In the genomic region with DNA sequence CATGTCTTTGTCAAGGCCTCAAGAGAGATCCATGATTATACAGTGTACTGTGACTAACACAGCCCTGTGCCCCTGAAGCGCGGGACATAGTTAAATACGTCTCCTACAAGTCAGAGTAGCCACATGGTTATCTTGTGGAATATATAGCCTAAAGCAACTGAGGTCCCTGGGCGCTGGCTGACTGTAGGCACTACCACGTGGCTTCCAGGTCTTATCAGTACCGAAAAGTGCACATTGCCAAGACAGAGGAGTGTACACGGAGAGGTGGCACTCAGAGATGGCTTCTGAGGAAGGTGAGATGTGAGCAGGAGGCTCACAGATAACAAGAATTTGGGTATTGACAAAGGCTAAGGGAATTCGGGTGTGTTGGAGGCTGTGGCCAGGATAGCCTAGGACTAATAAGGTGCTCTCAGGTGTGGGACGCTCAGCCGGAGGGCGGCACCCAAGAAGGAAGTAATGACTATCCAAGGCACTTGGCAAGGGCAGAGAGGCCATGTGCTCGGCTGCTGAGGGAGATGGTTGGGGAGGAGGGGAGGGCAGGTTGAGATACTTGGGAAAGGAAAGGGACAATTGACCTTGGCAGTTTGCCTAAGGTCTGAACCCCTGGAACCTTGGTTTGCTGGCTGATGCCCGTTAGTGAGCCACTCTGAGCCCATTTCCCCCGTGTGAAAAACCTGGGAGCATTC, we compare ENCODE assay signal across 9 mouse cellular contexts. TPM values are rescaled to one million over a fixed set of nuclear protein-coding genes. Genes with fewer than 3 reads are reported as not detected.
DNase-seq lines count a peak whose midpoint lies in the region; ATAC-seq and TF ChIP-seq lines count a peak whose summit lies in the region.
"Had no signal": no experiment of that assay in that cellular context is flagged by ENCODE, and none has a peak within 500 bp of the region (broad histone marks: within the 10 kb centered on the region; RNA-seq: fewer than 3 reads in every experiment).

No protein-coding gene starts in this region.

- no peaks in the 10 kb centered on the region for H3K79me2 ChIP-seq in MEL (ENCODE audit: control insufficient read depth, insufficient read depth, low read length, poor library complexity)

- peaks cover 17 to 36% of the 10 kb centered on the region in 2 experiments; a peak in 3 of 4 replicates for H3K4me1 ChIP-seq in MEL (ENCODE audit: control insufficient read depth in 1 of 2, insufficient read depth in 2 of 2, low read length in 2 of 2)
- H3K4me1 ChIP-seq in hindbrain, embryonic 10.5 days (replicated peaks), result peaks cover 60% of the 10 kb centered on the region
- peaks cover 37% of the 10 kb centered on the region for H3K4me1 ChIP-seq in midbrain, embryonic 11.5 days (ENCODE audit: control insufficient read depth, insufficient read depth, low read length)

- H3K4me2 ChIP-seq in midbrain, embryonic 11.5 days, result 0 out of 2 replicates have a peak overlapping the region, but pooled peaks have one; percentile 13
- H3K4me2 ChIP-seq: embryonic facial prominence, embryonic 12.5 days had no signal

- no peak; the same call in 1 of the 2 replicates for ATAC-seq in midbrain, embryonic 11.5 days (ENCODE audit: low FRiP score)

- no peak overlapping the region for H3K4me3 ChIP-seq in MEL (ENCODE audit: control insufficient read depth in 1 of 2, insufficient read depth in 1 of 2, low read depth in 2 of 2, low read length in 2 of 2)
- no peak overlapping the region for H3K4me3 ChIP-seq in hindbrain, embryonic 10.5 days
- no peak overlapping the region for H3K4me3 ChIP-seq in midbrain, embryonic 11.5 days (ENCODE audit: low read depth, low read length)
- H3K4me3 ChIP-seq: embryonic facial prominence, embryonic 12.5 days had no signal

- TF ChIP-seq CTCF in MEL (IDR thresholded peaks at IDR 0.05 in 2 of 3, conservative IDR thresholded peaks at IDR 0.05 in 1 of 3; ENCODE audit: control insufficient read depth in 1 of 3, insufficient read depth in 1 of 3, low read depth in 2 of 3, low read length in 3 of 3, poor library complexity in 1 of 3, severe bottlenecking in 1 of 3), result no peak

- peak in 1 of 2 experiments; percentile 43; a peak in 3 of 4 replicates for TF ChIP-seq EP300 in MEL (IDR thresholded peaks at IDR 0.05; ENCODE audit: low read depth in 1 of 2, low read length in 2 of 2)

- peak; percentile 82 for DNase-seq in ES-CJ7 (ENCODE audit: low read depth, low spot score)
- peak; percentile 49 for DNase-seq in MEL (ENCODE audit: low read depth, low spot score)
- DNase-seq in hindbrain, embryonic 10.5 days (ENCODE audit: low spot score), result no peak
- DNase-seq in midbrain, embryonic 11.5 days (ENCODE audit: low spot score, missing footprints), result peak; percentile 89
- DNase-seq in urinary bladder, postnatal 10 days (ENCODE audit: low spot score), result no peak
- DNase-seq in testis, postnatal 10 days (ENCODE audit: low spot score), result no peak
- DNase-seq in frontal cortex, postnatal 25 days (ENCODE audit: low spot score in 2 of 2), result no peak

- 67% methylated on average over 14 of the region's 14 CpGs for WGBS in hindbrain, embryonic 10.5 days
- 69% methylated on average over 14 of the region's 14 CpGs for WGBS in midbrain, embryonic 11.5 days

- H3K9ac ChIP-seq in MEL (ENCODE audit: control insufficient read depth, low read depth, low read length, poor library complexity, severe bottlenecking), result no peak overlapping the region
- H3K9ac ChIP-seq in midbrain, embryonic 11.5 days (ENCODE audit: low read length), result peak overlapping the region; percentile 44
- H3K9ac ChIP-seq: embryonic facial prominence, embryonic 12.5 days had no signal

- no peaks in the 10 kb centered on the region for H3K9me3 ChIP-seq in MEL (replicated peaks; ENCODE audit: insufficient read depth, low read length)
- no peaks in the 10 kb centered on the region for H3K9me3 ChIP-seq in hindbrain, embryonic 10.5 days
- H3K9me3 ChIP-seq in midbrain, embryonic 11.5 days (ENCODE audit: control insufficient read depth, low read length), result no peaks in the 10 kb centered on the region
- H3K9me3 ChIP-seq: embryonic facial prominence, embryonic 12.5 days had no signal

- no peak overlapping the region for H3K27ac ChIP-seq in MEL (ENCODE audit: control insufficient read depth, low read depth, low read length)
- H3K27ac ChIP-seq in hindbrain, embryonic 10.5 days, result peak overlapping the region; percentile 97
- H3K27ac ChIP-seq in midbrain, embryonic 11.5 days (ENCODE audit: low read depth, low read length), result peak overlapping the region; percentile 99
- H3K27ac ChIP-seq: embryonic facial prominence, embryonic 12.5 days had no signal

- no peaks in the 10 kb centered on the region for H3K27me3 ChIP-seq in MEL (ENCODE audit: control insufficient read depth in 1 of 2, insufficient read depth in 2 of 2, low read length in 2 of 2)
- H3K27me3 ChIP-seq in hindbrain, embryonic 10.5 days (ENCODE audit: insufficient read depth, poor library complexity, severe bottlenecking), result no peaks in the 10 kb centered on the region
- no peaks in the 10 kb centered on the region for H3K27me3 ChIP-seq in midbrain, embryonic 11.5 days (ENCODE audit: control insufficient read depth, insufficient read depth, low read length)
- H3K27me3 ChIP-seq: embryonic facial prominence, embryonic 12.5 days had no signal

- TF ChIP-seq POLR2A in MEL (IDR thresholded peaks at IDR 0.05; ENCODE audit: control insufficient read depth in 1 of 2, insufficient read depth in 1 of 2, low read depth in 1 of 2, low read length in 2 of 2, poor library complexity in 1 of 2), result no peak

- no peak for TF ChIP-seq RAD21 in MEL (IDR thresholded peaks at IDR 0.05; ENCODE audit: low read depth, low read length)

- H3K36me3 ChIP-seq in MEL (ENCODE audit: control insufficient read depth in 1 of 2, insufficient read depth in 2 of 2, low read length in 2 of 2), result peaks cover 0 to 16% of the 10 kb centered on the region in 2 experiments; a peak in 2 of 4 replicates
- H3K36me3 ChIP-seq in hindbrain, embryonic 10.5 days, result no peaks in the 10 kb centered on the region
- no peaks in the 10 kb centered on the region for H3K36me3 ChIP-seq in midbrain, embryonic 11.5 days (ENCODE audit: control insufficient read depth, insufficient read depth, low read length)
- H3K36me3 ChIP-seq: embryonic facial prominence, embryonic 12.5 days had no signal

TF ChIP-seq in MEL, 35 proteins besides CTCF, POLR2A, EP300 and RAD21:
- TF ChIP-seq MAX (IDR thresholded peaks at IDR 0.05; ENCODE audit: low read length) (no peak), MEF2A (IDR thresholded peaks at IDR 0.05; ENCODE audit: extremely low read depth, insufficient replicate concordance, low read depth, low read length, poor library complexity, severe bottlenecking) (no peak), MYB (IDR thresholded peaks at IDR 0.05; ENCODE audit: low read depth, low read length) (no peak), MYC (IDR thresholded peaks at IDR 0.05; ENCODE audit: low read depth, low read length) (0 out of 2 replicates have a peak, but pooled peaks have one; percentile 18), TCF12 (IDR thresholded peaks at IDR 0.05; ENCODE audit: low read depth, low read length) (peak; percentile 30; the same call in 1 of the 2 replicates), JUND (IDR thresholded peaks at IDR 0.05; ENCODE audit: low read depth, low read length) (no peak), ELF1 (IDR thresholded peaks at IDR 0.05; ENCODE audit: low read depth, low read length) (no peak), USF1 (IDR thresholded peaks at IDR 0.05; ENCODE audit: low read depth, low read length) (no peak), TAL1 (IDR thresholded peaks at IDR 0.05; ENCODE audit: low read length) (peak; percentile 16), GATA1 (IDR thresholded peaks at IDR 0.05; ENCODE audit: low read depth, low read length) (peak; percentile 47; the same call in 1 of the 2 replicates), ZKSCAN1 (IDR thresholded peaks at IDR 0.05; ENCODE audit: low read depth, low read length) (no peak), MAZ (IDR thresholded peaks at IDR 0.05; ENCODE audit: low read depth, low read length) (no peak), RCOR1 (IDR thresholded peaks at IDR 0.05; ENCODE audit: low read depth, low read length) (no peak), SMC3 (IDR thresholded peaks at IDR 0.05; ENCODE audit: low read depth, low read length) (no peak), ZMIZ1 (IDR thresholded peaks at IDR 0.05; ENCODE audit: low read depth, low read length) (no peak), ETS1 (IDR thresholded peaks at IDR 0.05; ENCODE audit: low read depth, low read length) (0 out of 2 replicates have a peak, but pooled peaks have one; percentile 11), HCFC1 (IDR thresholded peaks at IDR 0.05; ENCODE audit: low read depth, low read length) (no peak), KAT2A (conservative IDR thresholded peaks at IDR 0.05; ENCODE audit: low read depth, low read length) (no peak), NELFE (IDR thresholded peaks at IDR 0.05; ENCODE audit: low read depth, low read length) (no peak), MXI1 (IDR thresholded peaks at IDR 0.05; ENCODE audit: low read depth, low read length) (no peak), ZC3H11A (IDR thresholded peaks at IDR 0.05; ENCODE audit: low read depth, low read length) (no peak), E2F4 (IDR thresholded peaks at IDR 0.05; ENCODE audit: borderline replicate concordance, low read depth, low read length) (no peak), NRF1 (IDR thresholded peaks at IDR 0.05; ENCODE audit: insufficient read depth, low read depth, low read length, poor library complexity, severe bottlenecking) (no peak)

RNA-seq across cellular contexts. Expression of gene Klf13, which starts 17.6 kb away (rescaled TPM):
- total RNA-seq in MEL (2012; rRNA removed), result 20.5 and 21.6 TPM in 2 replicates
- polyA plus RNA-seq in MEL (2012; ENCODE audit: insufficient read depth in 1 of 2, insufficient read length in 2 of 2, low read depth in 1 of 2, low replicate concordance in 2 of 2, missing spikeins in 1 of 2), result 100 to 1,000 TPM in 1 of 2 experiments, 10 to 100 TPM in 1; 26.9 to 118 TPM
- 31.7 and 33.4 TPM in 2 replicates for polyA plus RNA-seq in hindbrain, embryonic 10.5 days (2016; fragmentation: Nextera tagmentation; extraction: Ambion mirVana)
- polyA plus RNA-seq in midbrain, embryonic 11.5 days (2014; fragmentation: Nextera tagmentation; extraction: Ambion mirVana), result 31.5 and 32.0 TPM in 2 replicates

RNA-seq across cellular contexts. Expression of gene E030018B13Rik, which starts 39.6 kb away (rescaled TPM):
- total RNA-seq in MEL (2012; rRNA removed), result not detected in 2 replicates
- polyA plus RNA-seq in MEL (2012; ENCODE audit: insufficient read depth in 1 of 2, insufficient read length in 2 of 2, low read depth in 1 of 2, low replicate concordance in 2 of 2, missing spikeins in 1 of 2), result under 1 TPM in 1 of 2 experiments, not detected in 1; 0.07 TPM
- not detected in 2 replicates for polyA plus RNA-seq in hindbrain, embryonic 10.5 days (2016; fragmentation: Nextera tagmentation; extraction: Ambion mirVana)
- 0.14 TPM in 1 of 2 replicates, not detected in the other for polyA plus RNA-seq in midbrain, embryonic 11.5 days (2014; fragmentation: Nextera tagmentation; extraction: Ambion mirVana)
- polyA plus RNA-seq: embryonic facial prominence, embryonic 12.5 days; lung, embryonic 16.5 days had no signal

Comparison
In these comparisons a context has a peak if more than half of its experiments do, and no peak if none do; other contexts are left out.
1. DNase-seq: peak in ES-CJ7 (single experiment), MEL (single experiment) and midbrain, embryonic 11.5 days (single experiment); none in hindbrain, embryonic 10.5 days (single experiment), urinary bladder, postnatal 10 days (single experiment), testis, postnatal 10 days (single experiment) and frontal cortex, postnatal 25 days (0 of 2).